Mouse (Mus musculus) liver, adult 2 months (tissue): Measurements from ENCODE around the gene Cdk5r1.

Source experiments
- CTCF ChIP-seq: fragments of 200-500 bp; IDR thresholded peaks from 2 replicates; pipeline ENCODE4 v1.5.1; 2011; ENCODE audit warnings: low read depth, low read length, control low read depth
- POLR2A ChIP-seq: fragments of 200-500 bp; IDR thresholded peaks from 2 replicates; pipeline ENCODE4 v1.6.1; 2011; ENCODE audit warnings: low read length, control low read depth; ENCODE audit not compliant: insufficient read depth; ENCODE audit errors: extremely low read depth

GRCm38 (mm10) chr11:80429009-80429475 is 47.8 kb upstream of the Cdk5r1 start:
- TF ChIP-seq POLR2A (no peak), CTCF (no peak)
